Comparison of ENCODE assay signal across 17 mouse cellular contexts in genomic region chr4:65765312-65765711, GRCm38 (mm10).
"Had no signal": no experiment of that assay in that cellular context is flagged by ENCODE, and none has a peak within 500 bp of the region (broad histone marks: within the 10 kb centered on the region; RNA-seq: fewer than 3 reads in every experiment).

No protein-coding gene starts in this region.

- ATAC-seq: liver, embryonic 12.5 days; liver, postnatal 0 days; lung, postnatal 0 days; midbrain, embryonic 13.5 days; midbrain, embryonic 15.5 days; midbrain, embryonic 16.5 days had no signal

- DNase-seq: left cerebral cortex, postnatal 4 days; liver; liver, embryonic 13.5 days; liver, postnatal 0 days; lung, adult 18-20 months; lung, adult 2 months; lung, embryonic 14.5 days; lung, postnatal 10 days; lung, postnatal 14 days; lung, postnatal 36 days; lung, postnatal 4 days; midbrain, embryonic 14.5 days had no signal
